Mouse (Mus musculus) neural tube, embryonic 15.5 days (tissue): ENCODE results near the gene Prm2. TPM values are rescaled to one million over a fixed set of nuclear protein-coding genes. Genes with fewer than 3 reads are reported as not detected.
"Not testable (repeated sequence)": the region's sequence is repeated elsewhere in the genome, so short reads cannot be mapped to it uniquely, and the experiment has no call there.

ENCODE experiments used
- ATAC-seq: fragments of 200-750 bp; cut with Nextera tagmentation; 2 replicates; pipeline ENCODE4 v1.8.0; 2017; ENCODE audit warnings: mild to moderate bottlenecking, moderate TSS enrichment, moderate library complexity; ENCODE audit not compliant: low FRiP score
- H3K27ac ChIP-seq: fragments of 300-500 bp; sonication (generic); replicated peaks from 2 replicates; pipeline ENCODE4 v1.5.1; 2015; ENCODE audit warnings: mild to moderate bottlenecking, inconsistent platforms
- H3K27me3 ChIP-seq: fragments of 300-500 bp; sonication (generic); replicated peaks from 2 replicates; pipeline ENCODE4 v1.6.1; 2015; ENCODE audit warnings: inconsistent platforms
- H3K36me3 ChIP-seq: fragments of 300-500 bp; sonication (generic); 2 replicates; pipeline ENCODE4 v1.6.1; 2015; ENCODE audit warnings: inconsistent platforms
- H3K4me1 ChIP-seq: fragments of 300-500 bp; sonication (generic); 2 replicates; pipeline ENCODE4 v1.6.1; 2015; ENCODE audit warnings: inconsistent platforms
- H3K4me2 ChIP-seq: fragments of 300-500 bp; sonication (generic); 2 replicates; pipeline ENCODE4 v1.6.1; 2015; ENCODE audit warnings: inconsistent platforms, mild to moderate bottlenecking, moderate library complexity
- H3K4me3 ChIP-seq: fragments of 300-500 bp; sonication (generic); replicated peaks from 2 replicates; pipeline ENCODE4 v1.5.1; 2015; ENCODE audit warnings: mild to moderate bottlenecking, inconsistent platforms
- H3K9ac ChIP-seq: fragments of 300-500 bp; sonication (generic); replicated peaks from 2 replicates; pipeline ENCODE4 v1.6.1; 2015; ENCODE audit warnings: mild to moderate bottlenecking, inconsistent platforms
- H3K9me3 ChIP-seq: fragments of 300-500 bp; sonication (generic); replicated peaks from 2 replicates; pipeline ENCODE4 v1.6.1; 2016; ENCODE audit warnings: inconsistent platforms
- WGBS: fragments of 180-500 bp; shearing (Covaris S2); methylation state at CpG from one replicate; pipeline ENCODE4 v1.1.7; 2015; ENCODE audit warnings: mixed read lengths; 5-methylcytosine and 5-hydroxymethylcytosine counted together
- polyA plus RNA-seq: library from polyadenylated mRNA; unstranded; fragments of >200 nt; fragmentation: Nextera tagmentation; extraction: Ambion mirVana; gene quantifications from 2 replicates; pipeline ENCODE4 v1.2.1, GENCODE M21; 2015

Gene Prm2
- polyA plus RNA-seq, 1 experiment from 2014 or later, result not detected

DNA sequence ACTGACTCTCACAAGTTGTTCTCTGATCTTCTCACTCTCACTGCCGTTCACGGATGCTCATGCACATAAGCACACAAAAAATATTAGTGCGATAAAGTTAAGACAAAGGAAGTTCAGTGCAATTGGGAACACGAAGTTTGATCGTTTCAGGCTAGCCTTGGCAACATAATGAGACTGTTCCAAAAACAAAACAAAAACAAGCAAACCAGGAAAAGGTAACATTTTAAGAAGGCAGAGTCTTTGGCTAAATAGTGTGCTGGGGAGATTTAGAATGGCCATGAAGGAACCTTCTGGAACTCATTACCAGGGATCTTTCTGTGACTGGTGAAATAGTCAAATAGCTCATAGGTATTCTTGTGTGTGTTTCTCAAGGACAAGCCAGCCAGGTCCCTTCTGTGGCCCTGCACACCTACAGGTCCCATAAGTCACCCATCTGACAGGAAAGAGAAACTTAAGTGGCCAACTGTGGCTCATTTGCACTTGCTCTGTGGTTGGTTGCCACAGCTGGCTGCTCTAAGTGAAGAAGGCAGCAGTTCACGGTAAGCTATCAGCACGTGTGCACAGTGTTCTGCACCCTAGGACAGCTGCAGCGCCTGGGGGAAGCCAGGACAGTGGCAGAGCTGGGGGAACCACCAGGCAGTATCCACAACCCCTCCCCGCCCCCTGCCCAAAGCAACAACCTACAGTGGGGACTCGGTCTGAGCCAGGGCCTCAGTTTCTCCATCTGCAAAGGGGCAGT, 10.0 kb upstream of the Prm2 start, which contains the start of gene Prm1:
Gene Prm1, minus strand, starts transcription at position 51 of the 739 bp plus-strand sequence.
- Histone ChIP-seq H3K27me3 (no peaks in the 10 kb centered on the region), H3K27ac (no peak within 1 kb of the TSS), H3K4me2 (no peak within 1 kb of the TSS), H3K36me3 (no peaks in the 10 kb centered on the region), H3K9me3 (no peaks in the 10 kb centered on the region), H3K4me1 (peaks cover 4% of the 10 kb centered on the region; the same call in 1 of the 2 replicates), H3K9ac (no peak within 1 kb of the TSS), H3K4me3 (no peak within 1 kb of the TSS)
- ATAC-seq, result no peak
- 82% methylated on average over 10 of the region's 10 CpGs for WGBS

DNA sequence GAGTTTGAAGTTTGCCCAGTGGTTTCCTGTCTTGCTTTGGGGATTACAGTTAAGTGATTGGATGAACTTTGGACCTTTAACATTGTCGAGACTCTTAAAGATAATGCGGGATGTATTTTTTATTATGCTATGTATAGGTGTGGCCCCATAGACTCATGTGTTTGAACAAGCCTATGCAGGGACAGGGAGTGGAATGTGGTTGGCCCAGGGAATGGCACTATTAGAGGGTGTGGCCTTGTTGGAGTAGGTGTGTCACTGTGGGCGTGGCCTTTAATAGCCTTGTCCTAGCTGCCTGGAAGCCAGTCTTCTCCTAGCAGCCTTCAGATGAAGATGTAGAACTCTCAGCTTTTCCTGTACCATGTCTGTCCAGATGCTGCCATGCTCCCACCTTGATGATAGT, 6.5 kb upstream of the Prm2 start:
- not testable (repeated sequence) for H3K4me2 ChIP-seq, H3K9ac ChIP-seq, H3K4me1 ChIP-seq, H3K9me3 ChIP-seq, H3K36me3 ChIP-seq, ATAC-seq, H3K4me3 ChIP-seq, H3K27ac ChIP-seq, H3K27me3 ChIP-seq
- 88% methylated on average over 3 of the region's 3 CpGs for WGBS

DNA sequence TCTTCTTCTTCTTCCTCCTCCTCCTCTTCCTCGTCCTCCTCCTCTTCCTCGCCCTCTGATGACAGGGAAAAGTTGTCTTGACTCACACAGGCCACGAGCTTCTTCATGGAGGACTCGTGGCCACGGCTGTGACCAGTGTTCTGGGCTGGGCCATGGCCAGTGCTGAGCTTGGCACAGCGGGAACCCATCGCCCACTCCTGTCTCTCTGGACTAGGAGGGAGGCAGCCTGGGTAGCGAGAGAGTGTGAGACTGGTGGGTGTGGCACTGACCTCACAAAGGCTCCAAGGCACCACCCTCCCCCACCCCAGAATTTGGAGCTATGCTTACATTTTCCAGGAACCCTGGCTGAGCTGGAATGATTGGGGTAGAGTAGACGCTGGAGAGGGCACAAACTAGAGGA, 5.2 kb downstream of the Prm2 start, which contains the start of gene Prm3:
Gene Prm3, minus strand, starts transcription at position 213 of the 400 bp plus-strand sequence.
- Histone ChIP-seq H3K4me2 (no peak within 1 kb of the TSS), H3K27me3 (0 out of 2 replicates have a peak, but pooled peaks cover 7% of the 10 kb centered on the region), H3K4me3 (no peak within 1 kb of the TSS), H3K9me3 (no peaks in the 10 kb centered on the region), H3K4me1 (peaks cover 12% of the 10 kb centered on the region), H3K36me3 (no peaks in the 10 kb centered on the region), H3K27ac (no peak within 1 kb of the TSS), H3K9ac (no peak within 1 kb of the TSS)
- 87% methylated on average over 9 of the region's 9 CpGs for WGBS
- no peak for ATAC-seq

DNA sequence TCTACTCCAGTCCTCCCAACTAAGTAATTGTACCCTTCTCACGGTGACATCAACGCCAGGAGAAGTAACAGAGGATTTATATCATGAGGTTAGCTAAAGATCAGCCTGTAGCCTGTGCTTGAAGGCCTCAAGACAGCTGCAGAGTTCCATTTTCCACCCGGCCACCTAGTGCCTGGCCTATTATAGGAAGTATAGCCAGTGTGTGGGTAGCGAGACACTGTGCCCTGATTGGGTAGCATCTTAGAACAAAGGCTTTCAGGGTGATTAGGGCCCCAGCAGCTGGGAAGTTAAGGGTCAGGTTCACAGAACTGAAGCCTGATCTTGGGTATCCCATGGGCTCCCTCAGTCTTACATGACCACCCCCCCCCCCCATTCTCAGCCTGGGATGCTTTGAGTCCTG, 7.1 kb downstream of the Prm2 start:
- Histone ChIP-seq H3K4me3 (no peak overlapping the region), H3K4me1 (peaks cover 21% of the 10 kb centered on the region), H3K27ac (no peak overlapping the region), H3K27me3 (peaks cover 1% of the 10 kb centered on the region; the same call in 1 of the 2 replicates), H3K36me3 (no peaks in the 10 kb centered on the region), H3K4me2 (no peak overlapping the region), H3K9ac (no peak overlapping the region), H3K9me3 (no peaks in the 10 kb centered on the region)
- WGBS, result 48% methylated on average over 4 of the region's 4 CpGs
- ATAC-seq, result no peak

DNA sequence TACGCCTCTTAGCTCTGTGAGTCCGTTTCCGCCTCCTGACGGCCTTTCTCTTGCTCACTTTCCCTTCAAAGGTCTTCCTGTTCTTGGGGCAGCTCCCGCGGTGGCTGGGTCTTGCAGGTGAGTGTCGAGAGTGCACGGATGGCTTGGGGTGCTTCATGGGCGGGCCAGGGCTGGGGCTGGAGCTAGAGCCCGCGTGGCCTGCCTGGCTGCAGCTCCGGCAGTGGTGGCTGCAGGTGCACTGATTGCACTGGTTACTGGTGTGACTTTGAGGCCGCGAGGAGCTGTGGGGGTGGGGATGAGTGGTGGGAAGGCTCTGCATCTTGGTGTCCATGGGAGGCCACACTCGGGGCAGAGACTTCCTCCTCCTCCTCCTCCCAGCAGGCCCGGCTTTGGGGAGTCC, 7.7 kb downstream of the Prm2 start, which contains the start of gene Tnp2:
Gene Tnp2, minus strand, starts transcription at position 390 of the 400 bp plus-strand sequence.
- no peak within 1 kb of the TSS for H3K9ac ChIP-seq
- peaks cover 6% of the 10 kb centered on the region; the same call in 1 of the 2 replicates for H3K27me3 ChIP-seq

DNA sequence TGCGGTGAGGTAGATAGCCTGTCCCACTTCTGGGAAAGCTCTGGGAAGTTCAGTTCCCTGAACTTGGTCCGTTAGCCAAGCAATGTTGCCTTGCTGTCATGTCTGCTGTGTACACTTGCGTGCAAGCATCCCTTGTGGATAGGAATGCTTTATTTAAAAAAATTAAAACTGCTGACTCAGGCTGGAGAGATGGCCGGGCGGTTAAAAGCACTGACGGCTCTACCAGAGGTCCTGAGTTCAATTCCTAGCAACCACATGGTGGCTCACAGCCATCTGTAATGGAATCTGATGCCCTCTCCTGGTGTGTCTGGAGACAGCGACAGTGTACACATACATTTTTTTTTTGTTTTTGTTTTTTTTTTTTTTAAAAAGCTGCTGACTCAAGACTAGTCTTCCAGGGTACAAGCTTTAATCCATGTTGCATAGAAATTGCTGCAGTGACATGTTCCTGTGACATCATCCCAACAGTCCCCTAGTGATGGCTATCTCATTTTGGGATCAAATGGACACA, 8.3 kb downstream of the Prm2 start:
- Histone ChIP-seq H3K4me3 (no peak overlapping the region), H3K27me3 (peaks cover 8% of the 10 kb centered on the region; the same call in 1 of the 2 replicates), H3K4me1 (peaks cover 34% of the 10 kb centered on the region), H3K36me3 (no peaks in the 10 kb centered on the region), H3K9ac (no peak overlapping the region), H3K4me2 (no peak overlapping the region), H3K27ac (no peak overlapping the region), H3K9me3 (no peaks in the 10 kb centered on the region)
- 89% methylated on average over 7 of the region's 7 CpGs for WGBS
- no peak for ATAC-seq

More for the DNA sequence above, 7.7 kb downstream of the Prm2 start, which contains the start of gene Tnp2:
- H3K9me3 ChIP-seq, result no peaks in the 10 kb centered on the region
- no peak within 1 kb of the TSS for H3K27ac ChIP-seq
- H3K4me1 ChIP-seq, result peaks cover 27% of the 10 kb centered on the region
- H3K4me2 ChIP-seq, result no peak within 1 kb of the TSS
- no peaks in the 10 kb centered on the region for H3K36me3 ChIP-seq
- no peak for ATAC-seq
- 57% methylated on average over 16 of the region's 16 CpGs for WGBS
- H3K4me3 ChIP-seq, result no peak within 1 kb of the TSS

DNA sequence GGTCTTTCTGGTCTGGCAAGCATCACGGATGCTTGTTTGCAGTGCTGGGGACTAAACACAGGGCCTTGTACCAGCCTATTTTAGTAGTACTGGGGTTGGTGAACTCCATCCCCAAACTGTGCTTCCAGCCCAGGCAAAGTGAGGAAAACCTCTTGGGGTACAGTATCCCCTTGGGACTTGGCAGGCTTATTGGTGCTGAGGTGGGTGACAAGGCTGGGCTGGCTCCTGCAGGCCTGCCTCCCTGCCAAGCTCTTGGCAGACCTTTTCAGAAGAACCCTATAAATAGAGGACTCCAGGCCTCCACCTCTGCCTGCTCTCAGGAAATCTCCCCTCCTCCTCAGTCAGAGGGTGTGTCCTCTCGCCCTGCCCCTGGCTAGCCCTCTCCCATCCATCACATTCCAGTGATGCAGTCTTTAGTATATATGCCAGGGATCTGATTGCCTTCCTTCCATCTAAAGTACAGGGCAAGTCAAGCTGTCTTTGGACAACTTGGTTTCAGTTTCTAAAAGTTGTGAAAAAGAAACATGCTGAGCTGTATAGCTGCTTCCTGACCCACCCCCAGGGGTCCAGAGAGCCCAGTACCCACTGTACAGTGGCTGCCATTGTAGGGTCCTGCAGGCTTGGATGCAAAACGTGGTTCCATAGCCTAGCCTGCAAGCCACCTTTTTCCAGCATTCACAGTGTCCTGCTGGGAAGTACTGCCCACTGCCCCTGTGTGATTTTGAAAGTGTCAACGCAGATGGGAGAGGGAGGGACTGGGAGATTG, 9.0 kb downstream of the Prm2 start:
- no peak overlapping the region for H3K4me3 ChIP-seq
- 66% methylated on average over 4 of the region's 4 CpGs for WGBS
- peak overlapping the region; percentile 90 for H3K4me2 ChIP-seq
- no peak for ATAC-seq
- peaks cover 38% of the 10 kb centered on the region for H3K4me1 ChIP-seq
- H3K27ac ChIP-seq, result peak overlapping the region; percentile 94
- H3K36me3 ChIP-seq, result no peaks in the 10 kb centered on the region
- H3K27me3 ChIP-seq, result peaks cover 8% of the 10 kb centered on the region; the same call in 1 of the 2 replicates
- no peaks in the 10 kb centered on the region for H3K9me3 ChIP-seq
- H3K9ac ChIP-seq, result no peak overlapping the region; the same call in 1 of the 2 replicates

DNA sequence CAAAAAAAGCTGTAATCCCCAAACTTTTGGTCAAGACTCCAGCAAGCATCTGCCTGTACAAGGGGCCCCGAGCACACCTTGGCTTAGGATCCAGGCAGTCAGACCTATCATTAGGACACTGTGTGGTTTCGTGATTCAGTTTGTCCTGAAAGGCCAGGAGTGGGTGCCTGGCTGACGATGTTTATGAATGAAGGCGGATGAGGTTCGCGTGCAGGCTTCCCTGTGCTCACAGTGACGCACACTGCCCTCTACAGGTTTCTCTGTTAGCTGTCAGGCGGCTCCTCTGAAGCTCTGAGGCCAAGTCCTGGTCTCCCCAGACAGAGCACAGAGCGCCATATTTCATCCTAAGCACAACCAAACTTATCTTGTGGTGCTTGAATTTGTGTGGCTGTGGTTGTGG, 9.6 kb downstream of the Prm2 start:
- peaks cover 40% of the 10 kb centered on the region for H3K4me1 ChIP-seq

DNA sequence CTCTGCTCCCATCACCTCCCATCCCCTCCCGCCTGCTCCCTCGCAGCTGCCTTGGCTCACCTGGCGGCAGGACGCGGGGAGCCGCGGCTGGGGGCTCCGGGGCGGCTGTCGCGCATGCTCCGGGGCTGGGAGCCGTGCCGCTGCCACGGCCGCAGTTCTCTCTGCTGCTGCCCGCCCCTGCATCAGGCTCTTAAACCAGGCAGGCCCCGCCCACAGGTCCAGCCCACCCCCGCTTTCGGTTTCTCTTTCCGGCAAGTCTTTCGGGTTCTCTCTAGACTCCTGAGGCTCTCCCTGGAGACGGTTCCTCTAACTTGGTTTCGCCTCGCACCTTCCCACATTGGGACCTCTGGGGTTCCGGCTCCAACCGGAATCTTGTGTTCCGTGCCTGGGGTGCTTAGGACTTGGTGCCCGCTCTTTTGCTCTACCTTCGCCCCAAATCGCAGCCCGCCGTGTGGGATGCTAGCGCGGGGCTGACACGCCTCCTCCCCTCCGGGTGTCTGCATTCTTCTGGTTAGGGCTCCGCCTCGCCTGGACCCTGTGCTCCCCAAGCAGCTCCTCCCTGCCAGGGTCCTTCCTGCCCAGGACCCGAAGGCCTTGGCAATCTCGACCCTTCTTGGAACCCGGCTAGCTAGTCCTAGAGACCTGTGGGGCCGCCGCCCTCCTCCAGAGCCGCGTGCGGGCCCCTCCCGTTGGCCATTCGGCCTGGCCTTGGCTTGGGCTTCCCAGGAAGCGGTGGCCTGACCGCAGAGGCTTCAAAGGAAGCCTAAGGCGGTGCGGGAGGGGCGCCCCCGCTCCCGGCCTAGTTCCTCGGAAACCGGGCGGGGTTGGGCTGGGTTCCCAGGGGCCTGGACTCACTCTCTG, 10.3 kb downstream of the Prm2 start, which contains the start of gene Socs1:
Gene Socs1, minus strand, starts transcription at position 166 of the 861 bp plus-strand sequence.
- Histone ChIP-seq H3K36me3 (no peaks in the 10 kb centered on the region), H3K9me3 (no peaks in the 10 kb centered on the region), H3K9ac (peak within 1 kb of the TSS; percentile 79), H3K27ac (peak within 1 kb of the TSS; percentile 94), H3K4me3 (peak within 1 kb of the TSS; percentile 72), H3K4me2 (peak within 1 kb of the TSS; percentile 90), H3K27me3 (peaks cover 8% of the 10 kb centered on the region; the same call in 1 of the 2 replicates), H3K4me1 (peaks cover 40% of the 10 kb centered on the region)
- ATAC-seq, result peak; percentile 90
- WGBS, result under 1% methylated on average over 58 of the region's 59 CpGs

More for the DNA sequence above, 9.6 kb downstream of the Prm2 start:
- Histone ChIP-seq H3K27ac (peak overlapping the region; percentile 94), H3K36me3 (no peaks in the 10 kb centered on the region), H3K4me3 (peak overlapping the region; percentile 72), H3K9ac (peak overlapping the region; percentile 79), H3K4me2 (peak overlapping the region; percentile 90), H3K27me3 (peaks cover 8% of the 10 kb centered on the region; the same call in 1 of the 2 replicates), H3K9me3 (no peaks in the 10 kb centered on the region)
- WGBS, result 2% methylated on average over 9 of the region's 9 CpGs
- peak; percentile 32 for ATAC-seq

DNA sequence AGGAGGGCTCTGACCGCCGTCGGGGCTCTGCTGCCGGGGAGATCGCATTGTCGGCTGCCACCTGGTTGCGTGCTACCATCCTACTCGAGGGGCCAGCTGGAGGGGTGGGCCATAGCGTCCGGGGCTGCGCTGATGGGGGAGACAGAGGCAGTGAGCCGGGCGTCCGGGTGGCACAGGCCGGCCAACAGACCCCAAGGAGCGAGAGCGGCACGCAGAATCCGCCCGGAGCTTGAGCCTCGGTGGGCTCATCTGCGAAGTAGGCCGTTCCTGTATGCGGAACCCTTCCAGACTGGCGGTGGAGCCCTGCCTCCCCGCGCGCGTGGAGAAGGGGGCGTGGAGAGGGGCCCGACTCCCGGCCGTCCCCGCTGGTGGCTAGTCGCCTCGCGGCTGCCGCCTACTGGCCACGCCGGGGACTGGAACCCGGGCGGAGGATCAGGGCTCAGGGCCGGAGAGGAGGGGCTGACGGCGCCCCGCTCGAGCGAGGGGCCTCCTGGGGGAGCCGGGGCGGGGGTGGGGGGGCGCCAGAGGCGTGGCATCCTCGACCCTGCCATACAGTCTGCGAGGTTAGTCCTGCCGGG, 11.1 kb downstream of the Prm2 start:
- Histone ChIP-seq H3K4me2 (peak overlapping the region; percentile 90), H3K9ac (peak overlapping the region; percentile 79), H3K27me3 (peaks cover 8% of the 10 kb centered on the region; the same call in 1 of the 2 replicates), H3K27ac (peak overlapping the region; percentile 94), H3K36me3 (no peaks in the 10 kb centered on the region), H3K4me1 (peaks cover 40% of the 10 kb centered on the region), H3K4me3 (peak overlapping the region; percentile 72), H3K9me3 (no peaks in the 10 kb centered on the region)
- peak; percentile 91 for ATAC-seq
- WGBS, result under 1% methylated on average over 51 of the region's 55 CpGs
